Mouse (Mus musculus): ENCODE results near the gene Fam161b. TPM values are rescaled to one million over a fixed set of nuclear protein-coding genes. Genes with fewer than 3 reads are reported as not detected.

Fam161b gene
- polyA plus RNA-seq, 1 experiment from 2014 or later = 3.8 TPM

GRCm38 (mm10) chr12:84304101-84304500, 57.5 kb downstream of the Fam161b start:
- Histone ChIP-seq H3K9me3 (no peaks in the 10 kb centered on the region), H3K4me3 (no peak overlapping the region), H3K27me3 (no peaks in the 10 kb centered on the region), H3K27ac (no peak overlapping the region), H3K9ac (no peak overlapping the region), H3K36me3 (peaks cover 6% of the 10 kb centered on the region; the same call in 1 of the 2 replicates), H3K4me2 (no peak overlapping the region), H3K4me1 (no peaks in the 10 kb centered on the region)
- ATAC-seq (ENCODE audit: borderline replicate concordance, extremely low read depth, low FRiP score, low TSS enrichment) = no peak
- 86% methylated on average over 5 of the region's 5 CpGs for WGBS

- H3K4me2 ChIP-seq = no peak overlapping the region
- no peaks in the 10 kb centered on the region for H3K4me1 ChIP-seq
- no peak for ATAC-seq (ENCODE audit: borderline replicate concordance, extremely low read depth, low FRiP score, low TSS enrichment)
- 94% methylated on average over 2 of the region's 2 CpGs for WGBS
- H3K36me3 ChIP-seq = peaks cover 8% of the 10 kb centered on the region; the same call in 1 of the 2 replicates
- no peak overlapping the region for H3K9ac ChIP-seq
- no peak overlapping the region for H3K27ac ChIP-seq
- no peaks in the 10 kb centered on the region for H3K27me3 ChIP-seq
- H3K4me3 ChIP-seq = no peak overlapping the region
- H3K9me3 ChIP-seq = no peaks in the 10 kb centered on the region
Observed at GRCm38 (mm10) chr12:84299265-84299664, 62.4 kb downstream of the Fam161b start.

- H3K27me3 ChIP-seq = no peaks in the 10 kb centered on the region
- no peaks in the 10 kb centered on the region for H3K4me1 ChIP-seq
- no peak overlapping the region for H3K4me2 ChIP-seq
- ATAC-seq (ENCODE audit: borderline replicate concordance, extremely low read depth, low FRiP score, low TSS enrichment) = no peak
- 87% methylated on average over 6 of the region's 6 CpGs for WGBS
- H3K9ac ChIP-seq = no peak overlapping the region
- H3K36me3 ChIP-seq = peaks cover 12% of the 10 kb centered on the region; the same call in 1 of the 2 replicates
- H3K27ac ChIP-seq = no peak overlapping the region
- H3K4me3 ChIP-seq = no peak overlapping the region
- H3K9me3 ChIP-seq = no peaks in the 10 kb centered on the region
Observed at GRCm38 (mm10) chr12:84297851-84298250, 63.8 kb downstream of the Fam161b start.

Other genes starting within 250 kb of the Fam161b start
- 4.8 and 6.1 TPM in 2 replicates for gene Dnal1, start 247.5 kb downstream of the Fam161b start, polyA plus RNA-seq (2015; fragmentation: Nextera tagmentation; extraction: Ambion mirVana)
- gene Pnma1, start 213.3 kb downstream of the Fam161b start, polyA plus RNA-seq (2015; fragmentation: Nextera tagmentation; extraction: Ambion mirVana) = 1.8 TPM in 2 replicates
- gene Elmsan1, start 143.0 kb downstream of the Fam161b start, polyA plus RNA-seq (2015; fragmentation: Nextera tagmentation; extraction: Ambion mirVana) = 11.7 and 12.5 TPM in 2 replicates
- gene Ptgr2, start 76.6 kb downstream of the Fam161b start, polyA plus RNA-seq (2015; fragmentation: Nextera tagmentation; extraction: Ambion mirVana) = 21.8 and 25.9 TPM in 2 replicates
- 81.4 and 86.9 TPM in 2 replicates for gene Zfp410, start 45.0 kb downstream of the Fam161b start, polyA plus RNA-seq (2015; fragmentation: Nextera tagmentation; extraction: Ambion mirVana)
- gene Coq6, start 176 bp downstream of the Fam161b start, polyA plus RNA-seq (2015; fragmentation: Nextera tagmentation; extraction: Ambion mirVana) = 49.4 and 50.0 TPM in 2 replicates
- 18.3 and 19.0 TPM in 2 replicates for gene Entpd5, start 47.2 kb upstream of the Fam161b start, polyA plus RNA-seq (2015; fragmentation: Nextera tagmentation; extraction: Ambion mirVana)
- gene Bbof1, start 47.2 kb upstream of the Fam161b start, polyA plus RNA-seq (2015; fragmentation: Nextera tagmentation; extraction: Ambion mirVana) = 1.6 and 2.4 TPM in 2 replicates
- gene Rnf113a2, start 55.4 kb upstream of the Fam161b start, polyA plus RNA-seq (2015; fragmentation: Nextera tagmentation; extraction: Ambion mirVana) = 24.2 and 24.6 TPM in 2 replicates
- gene Aldh6a1, start 89.2 kb upstream of the Fam161b start, polyA plus RNA-seq (2015; fragmentation: Nextera tagmentation; extraction: Ambion mirVana) = 39.1 and 40.5 TPM in 2 replicates
- 21.6 and 22.2 TPM in 2 replicates for gene Lin52, start 89.6 kb upstream of the Fam161b start, polyA plus RNA-seq (2015; fragmentation: Nextera tagmentation; extraction: Ambion mirVana)
- gene Vsx2, start 207.9 kb upstream of the Fam161b start, polyA plus RNA-seq (2015; fragmentation: Nextera tagmentation; extraction: Ambion mirVana) = not detected in 2 replicates

All from lung, embryonic 15.5 days (tissue).